Mouse (Mus musculus): Measurements from ENCODE around the gene Doc2a.
A peak's percentile ranks its signal among the peaks of the same experiment; 100 is the strongest.

GRCm38 (mm10) chr7:126822741-126823140 lies 24.5 kb upstream of the Doc2a start:
- TF ChIP-seq CTCF (IDR thresholded peaks at IDR 0.05): no peak
- TF ChIP-seq EP300 (IDR thresholded peaks at IDR 0.05; ENCODE audit: insufficient read depth, low read depth, low read length): no peak
- TF ChIP-seq POLR2A (IDR thresholded peaks at IDR 0.05; ENCODE audit: insufficient read depth, low read depth, low read length): peak; percentile 42
